Mouse (Mus musculus): ENCODE measurements around the gene Papss1. TPM values are rescaled to one million over a fixed set of nuclear protein-coding genes. Genes with fewer than 3 reads are reported as not detected.
"Not testable (repeated sequence)": the region's sequence is repeated elsewhere in the genome, so short reads cannot be mapped to it uniquely, and the experiment has no call there.

Papss1 gene
- polyA plus RNA-seq (2016; fragmentation: Nextera tagmentation; extraction: Ambion mirVana): 62.4 and 71.1 TPM in 2 replicates

- Histone ChIP-seq H3K4me1 (peaks cover 31% of the 10 kb centered on the region), H3K4me3 (peak within 1 kb of the TSS; percentile 82), H3K36me3 (replicated peaks) (peaks cover 9% of the 10 kb centered on the region), H3K27ac (replicated peaks) (peak within 1 kb of the TSS; percentile 94), H3K27me3 (replicated peaks; ENCODE audit: low read depth, poor library complexity, severe bottlenecking) (no peaks in the 10 kb centered on the region), H3K9me3 (no peaks in the 10 kb centered on the region)
- WGBS: under 1% methylated on average over 73 of the region's 73 CpGs
- peak; percentile 100 for DNase-seq (ENCODE audit: low spot score)
Measured at GRCm38 (mm10) chr3:131564430-131565256, at the start of gene Papss1. TSS of gene Papss1 (plus strand) at chr3:131564768.

GRCm38 (mm10) chr3:131516332-131516999, 48.1 kb upstream of the Papss1 start:
- 83% methylated on average over 7 of the region's 7 CpGs for WGBS
- DNase-seq (ENCODE audit: low spot score): no peak
- H3K4me1 ChIP-seq: no peaks in the 10 kb centered on the region
- no peak overlapping the region for H3K4me3 ChIP-seq
- H3K9me3 ChIP-seq: no peaks in the 10 kb centered on the region
- H3K27ac ChIP-seq (replicated peaks): no peak overlapping the region
- no peaks in the 10 kb centered on the region for H3K27me3 ChIP-seq (replicated peaks; ENCODE audit: low read depth, poor library complexity, severe bottlenecking)
- H3K36me3 ChIP-seq (replicated peaks): no peaks in the 10 kb centered on the region

- no peaks in the 10 kb centered on the region for H3K27me3 ChIP-seq (replicated peaks; ENCODE audit: low read depth, poor library complexity, severe bottlenecking)
- DNase-seq (ENCODE audit: low spot score): no peak
- H3K27ac ChIP-seq (replicated peaks): no peak overlapping the region
- 84% methylated on average over 6 of the region's 6 CpGs for WGBS
- H3K9me3 ChIP-seq: no peaks in the 10 kb centered on the region
- H3K36me3 ChIP-seq (replicated peaks): no peaks in the 10 kb centered on the region
- H3K4me1 ChIP-seq: no peaks in the 10 kb centered on the region
- H3K4me3 ChIP-seq: no peak overlapping the region
Measured at GRCm38 (mm10) chr3:131517756-131518155, 46.8 kb upstream of the Papss1 start.

GRCm38 (mm10) chr3:131521206-131521605, 43.4 kb upstream of the Papss1 start:
- 71% methylated on average over 4 of the region's 4 CpGs for WGBS
- DNase-seq (ENCODE audit: low spot score): no peak

GRCm38 (mm10) chr3:131522243-131522642, 42.3 kb upstream of the Papss1 start:
- Histone ChIP-seq H3K4me1 (no peaks in the 10 kb centered on the region), H3K9me3 (no peaks in the 10 kb centered on the region), H3K4me3 (no peak overlapping the region), H3K36me3 (replicated peaks) (no peaks in the 10 kb centered on the region), H3K27ac (replicated peaks) (no peak overlapping the region), H3K27me3 (replicated peaks; ENCODE audit: low read depth, poor library complexity, severe bottlenecking) (no peaks in the 10 kb centered on the region)
- whole genome bisulfite sequencing: 89% methylated on average over 7 of the region's 7 CpGs
- DNase-seq (ENCODE audit: low spot score): no peak

More at GRCm38 (mm10) chr3:131521206-131521605, 43.4 kb upstream of the Papss1 start:
- Histone ChIP-seq H3K4me3 (no peak overlapping the region), H3K36me3 (replicated peaks) (no peaks in the 10 kb centered on the region), H3K4me1 (no peaks in the 10 kb centered on the region), H3K27ac (replicated peaks) (no peak overlapping the region), H3K9me3 (no peaks in the 10 kb centered on the region), H3K27me3 (replicated peaks; ENCODE audit: low read depth, poor library complexity, severe bottlenecking) (no peaks in the 10 kb centered on the region)

GRCm38 (mm10) chr3:131523749-131524148, 40.8 kb upstream of the Papss1 start:
- Histone ChIP-seq H3K4me1 (no peaks in the 10 kb centered on the region), H3K9me3 (no peaks in the 10 kb centered on the region)
- 80% methylated on average over 9 of the region's 9 CpGs for whole genome bisulfite sequencing

GRCm38 (mm10) chr3:131524210-131524609, 40.4 kb upstream of the Papss1 start:
- H3K36me3 ChIP-seq (replicated peaks): no peaks in the 10 kb centered on the region
- H3K9me3 ChIP-seq: no peaks in the 10 kb centered on the region
- no peak overlapping the region for H3K27ac ChIP-seq (replicated peaks)
- H3K4me1 ChIP-seq: no peaks in the 10 kb centered on the region
- WGBS: 79% methylated on average over 5 of the region's 5 CpGs
- no peaks in the 10 kb centered on the region for H3K27me3 ChIP-seq (replicated peaks; ENCODE audit: low read depth, poor library complexity, severe bottlenecking)
- no peak for DNase-seq (ENCODE audit: low spot score)
- no peak overlapping the region for H3K4me3 ChIP-seq

More at GRCm38 (mm10) chr3:131523749-131524148, 40.8 kb upstream of the Papss1 start:
- H3K27me3 ChIP-seq (replicated peaks; ENCODE audit: low read depth, poor library complexity, severe bottlenecking): no peaks in the 10 kb centered on the region
- H3K36me3 ChIP-seq (replicated peaks): no peaks in the 10 kb centered on the region
- no peak overlapping the region for H3K27ac ChIP-seq (replicated peaks)
- no peak for DNase-seq (ENCODE audit: low spot score)
- H3K4me3 ChIP-seq: no peak overlapping the region

GRCm38 (mm10) chr3:131524779-131525178, 39.8 kb upstream of the Papss1 start:
- H3K27me3 ChIP-seq (replicated peaks; ENCODE audit: low read depth, poor library complexity, severe bottlenecking): no peaks in the 10 kb centered on the region
- WGBS: 24% methylated on average over 11 of the region's 11 CpGs
- H3K36me3 ChIP-seq (replicated peaks): no peaks in the 10 kb centered on the region
- peak; percentile 47 for DNase-seq (ENCODE audit: low spot score)
- no peaks in the 10 kb centered on the region for H3K9me3 ChIP-seq
- H3K4me3 ChIP-seq: no peak overlapping the region
- no peak overlapping the region for H3K27ac ChIP-seq (replicated peaks)
- H3K4me1 ChIP-seq: no peaks in the 10 kb centered on the region

GRCm38 (mm10) chr3:131525229-131525628, 39.3 kb upstream of the Papss1 start:
- no peaks in the 10 kb centered on the region for H3K9me3 ChIP-seq
- DNase-seq (ENCODE audit: low spot score): no peak
- H3K27ac ChIP-seq (replicated peaks): no peak overlapping the region
- no peak overlapping the region for H3K4me3 ChIP-seq
- H3K4me1 ChIP-seq: no peaks in the 10 kb centered on the region
- H3K36me3 ChIP-seq (replicated peaks): no peaks in the 10 kb centered on the region
- WGBS: 90% methylated on average over 3 of the region's 3 CpGs
- no peaks in the 10 kb centered on the region for H3K27me3 ChIP-seq (replicated peaks; ENCODE audit: low read depth, poor library complexity, severe bottlenecking)

GRCm38 (mm10) chr3:131541244-131541942, 23.2 kb upstream of the Papss1 start:
- H3K27ac ChIP-seq (replicated peaks): no peak overlapping the region
- no peaks in the 10 kb centered on the region for H3K36me3 ChIP-seq (replicated peaks)
- H3K27me3 ChIP-seq (replicated peaks; ENCODE audit: low read depth, poor library complexity, severe bottlenecking): no peaks in the 10 kb centered on the region
- DNase-seq (ENCODE audit: low spot score): no peak
- no peak overlapping the region for H3K4me3 ChIP-seq
- H3K9me3 ChIP-seq: peaks cover 5% of the 10 kb centered on the region; the same call in 1 of the 2 replicates
- WGBS: 95% methylated on average over 13 of the region's 13 CpGs
- H3K4me1 ChIP-seq: no peaks in the 10 kb centered on the region

- H3K9me3 ChIP-seq; H3K4me1 ChIP-seq; H3K4me3 ChIP-seq; H3K36me3 ChIP-seq (replicated peaks); H3K27me3 ChIP-seq (replicated peaks; ENCODE audit: low read depth, poor library complexity, severe bottlenecking); H3K27ac ChIP-seq (replicated peaks); DNase-seq (ENCODE audit: low spot score): not testable (repeated sequence)
- 95% methylated on average over 17 of the region's 17 CpGs for WGBS
Measured at GRCm38 (mm10) chr3:131547562-131547961, 17.0 kb upstream of the Papss1 start.

- no peak for DNase-seq (ENCODE audit: low spot score)
- Histone ChIP-seq H3K27ac (replicated peaks) (no peak overlapping the region), H3K36me3 (replicated peaks) (no peaks in the 10 kb centered on the region), H3K4me1 (no peaks in the 10 kb centered on the region), H3K4me3 (no peak overlapping the region), H3K9me3 (no peaks in the 10 kb centered on the region), H3K27me3 (replicated peaks; ENCODE audit: low read depth, poor library complexity, severe bottlenecking) (no peaks in the 10 kb centered on the region)
- WGBS: 85% methylated on average over 4 of the region's 4 CpGs
Measured at GRCm38 (mm10) chr3:131550046-131550445, 14.5 kb upstream of the Papss1 start.

Data from embryonic facial prominence, embryonic 10.5 days (tissue).